In genomic region chr2:25863337-25864131, GRCm38 (mm10) we compare ENCODE assay signal across 7 mouse cellular contexts. TPM values are rescaled to one million over a fixed set of nuclear protein-coding genes. Genes with fewer than 3 reads are reported as not detected.
DNase-seq lines count a peak whose midpoint lies in the region; ATAC-seq lines count a peak whose summit lies in the region.

Gene Kcnt1, plus strand, starts transcription at chr2:25863734.

- no peak within 1 kb of the TSS for H3K9ac ChIP-seq in embryonic facial prominence, embryonic 11.5 days (replicated peaks; ENCODE audit: low read length)
- H3K9ac ChIP-seq in hindbrain, embryonic 13.5 days, result peak within 1 kb of the TSS; percentile 74
- H3K9ac ChIP-seq in stomach, embryonic 16.5 days (ENCODE audit: low read length), result no peak within 1 kb of the TSS

- no peaks in the 10 kb centered on the region for H3K4me1 ChIP-seq in embryonic facial prominence, embryonic 11.5 days (ENCODE audit: control insufficient read depth, insufficient read depth, low read length)
- H3K4me1 ChIP-seq in hindbrain, embryonic 13.5 days (replicated peaks), result peaks cover 44% of the 10 kb centered on the region
- H3K4me1 ChIP-seq in stomach, embryonic 16.5 days (ENCODE audit: control insufficient read depth, insufficient read depth, low read length), result peaks cover 5% of the 10 kb centered on the region; the same call in 1 of the 2 replicates

- peaks cover 15% of the 10 kb centered on the region for H3K27me3 ChIP-seq in embryonic facial prominence, embryonic 11.5 days (ENCODE audit: control insufficient read depth, insufficient read depth, low read length)
- peaks cover 43% of the 10 kb centered on the region for H3K27me3 ChIP-seq in hindbrain, embryonic 13.5 days
- peaks cover 17% of the 10 kb centered on the region for H3K27me3 ChIP-seq in stomach, embryonic 16.5 days (ENCODE audit: control insufficient read depth, insufficient read depth, low read length)

- DNase-seq in ES-CJ7 (ENCODE audit: low read depth, low spot score), result peak; percentile 60
- DNase-seq in ZHBTc4 (ENCODE audit: low read depth, low spot score), result peak; percentile 76
- peak; percentile 60 for DNase-seq in embryonic facial prominence, embryonic 11.5 days (ENCODE audit: low spot score)
- peak in 1 of 2 experiments; percentile 71 for DNase-seq in left cerebral cortex, postnatal 10 days (ENCODE audit: extremely low spot score in 1 of 2, low spot score in 2 of 2)
- DNase-seq in mesoderm, embryonic 11.5 days (ENCODE audit: low read depth, low spot score), result peak; percentile 60

- no peaks in the 10 kb centered on the region for H3K9me3 ChIP-seq in embryonic facial prominence, embryonic 11.5 days (replicated peaks; ENCODE audit: control insufficient read depth, low read length)
- no peaks in the 10 kb centered on the region for H3K9me3 ChIP-seq in hindbrain, embryonic 13.5 days
- no peaks in the 10 kb centered on the region for H3K9me3 ChIP-seq in stomach, embryonic 16.5 days (replicated peaks; ENCODE audit: control insufficient read depth, low read length)

- intact Hi-C loops in left cerebral cortex, postnatal 10 days (cut with DNase I), result loop anchor here (2.0 kb wide), 1 partner anchor 51 kb away; no protein-coding TSS in a partner anchor

- no peak for ATAC-seq in embryonic facial prominence, embryonic 11.5 days (replicated peaks; ENCODE audit: insufficient number of reproducible peaks, low FRiP score, low TSS enrichment, low read depth)
- ATAC-seq in hindbrain, embryonic 13.5 days (ENCODE audit: low FRiP score), result peak; percentile 62; the same call in 1 of the 2 replicates
- ATAC-seq in stomach, embryonic 16.5 days (ENCODE audit: insufficient read depth, low FRiP score), result peak; percentile 39; the same call in 1 of the 2 replicates

- H3K36me3 ChIP-seq in embryonic facial prominence, embryonic 11.5 days (replicated peaks; ENCODE audit: control insufficient read depth, insufficient read depth, low read depth, low read length), result no peaks in the 10 kb centered on the region
- H3K36me3 ChIP-seq in hindbrain, embryonic 13.5 days, result no peaks in the 10 kb centered on the region
- no peaks in the 10 kb centered on the region for H3K36me3 ChIP-seq in stomach, embryonic 16.5 days (ENCODE audit: control insufficient read depth, insufficient read depth, low read length)

- peak within 1 kb of the TSS; percentile 95 for H3K4me2 ChIP-seq in embryonic facial prominence, embryonic 11.5 days (ENCODE audit: low read depth, low read length)
- peak within 1 kb of the TSS; percentile 97 for H3K4me2 ChIP-seq in hindbrain, embryonic 13.5 days
- H3K4me2 ChIP-seq in stomach, embryonic 16.5 days (ENCODE audit: low read depth, low read length), result peak within 1 kb of the TSS; percentile 88

- under 1% methylated on average over 51 of the region's 53 CpGs for WGBS in embryonic facial prominence, embryonic 11.5 days
- WGBS in hindbrain, embryonic 13.5 days, result under 1% methylated on average over 45 of the region's 53 CpGs
- under 1% methylated on average over 50 of the region's 53 CpGs for WGBS in stomach, embryonic 16.5 days

- H3K4me3 ChIP-seq in embryonic facial prominence, embryonic 11.5 days (ENCODE audit: low read depth, low read length), result peak within 1 kb of the TSS; percentile 36
- peak within 1 kb of the TSS; percentile 57 for H3K4me3 ChIP-seq in hindbrain, embryonic 13.5 days
- H3K4me3 ChIP-seq in stomach, embryonic 16.5 days (replicated peaks; ENCODE audit: low read length), result peak within 1 kb of the TSS; percentile 48

- H3K27ac ChIP-seq in embryonic facial prominence, embryonic 11.5 days (replicated peaks; ENCODE audit: low read depth, low read length), result no peak within 1 kb of the TSS
- H3K27ac ChIP-seq in hindbrain, embryonic 13.5 days, result no peak within 1 kb of the TSS
- H3K27ac ChIP-seq in stomach, embryonic 16.5 days (ENCODE audit: low read length), result no peak within 1 kb of the TSS

RNA-seq across cellular contexts. Expression of gene Kcnt1, which starts in this region (rescaled TPM):
- polyA plus RNA-seq in embryonic facial prominence, embryonic 11.5 days (2014; fragmentation: Nextera tagmentation; extraction: Ambion mirVana), result 0.10 and 0.28 TPM in 2 replicates
- polyA plus RNA-seq in hindbrain, embryonic 13.5 days (2015; fragmentation: Nextera tagmentation; extraction: Ambion mirVana), result 11.1 TPM in 2 replicates
- total RNA-seq in left cerebral cortex, postnatal 10 days (2021), result 100 to 1,000 TPM in 1 of 2 experiments, 10 to 100 TPM in 1; 94.7 to 126 TPM
- polyA plus RNA-seq in stomach, embryonic 16.5 days (2015; fragmentation: Nextera tagmentation; extraction: Ambion mirVana), result 0.65 and 0.90 TPM in 2 replicates

Comparison
In these comparisons a context has a peak if more than half of its experiments do, and no peak if none do; other contexts are left out.
1. Peak in DNase-seq, H3K4me3 ChIP-seq and H3K4me2 ChIP-seq in embryonic facial prominence, embryonic 11.5 days; RNA of the gene not detected or under 1 TPM.
2. Peak in ATAC-seq, H3K4me3 ChIP-seq and H3K4me2 ChIP-seq in stomach, embryonic 16.5 days; RNA of the gene not detected or under 1 TPM.